Mouse (Mus musculus) T-cell, adult 2 months (primary cell): ENCODE data around the gene Gm5916.

Experiments
- DNase-seq: peaks from one replicate; pipeline ENCODE4 v3.0.0; 2022; ENCODE audit warnings: low spot score

The Gm5916 gene

GRCm38 (mm10) chr9:36128679-36129078 lies at the start of gene Gm5916:
Gm5916 (minus strand) TSS chr9:36128779.
- no peak for DNase-seq
